Mouse (Mus musculus): ENCODE measurements around the gene Rbp7.

DNA sequence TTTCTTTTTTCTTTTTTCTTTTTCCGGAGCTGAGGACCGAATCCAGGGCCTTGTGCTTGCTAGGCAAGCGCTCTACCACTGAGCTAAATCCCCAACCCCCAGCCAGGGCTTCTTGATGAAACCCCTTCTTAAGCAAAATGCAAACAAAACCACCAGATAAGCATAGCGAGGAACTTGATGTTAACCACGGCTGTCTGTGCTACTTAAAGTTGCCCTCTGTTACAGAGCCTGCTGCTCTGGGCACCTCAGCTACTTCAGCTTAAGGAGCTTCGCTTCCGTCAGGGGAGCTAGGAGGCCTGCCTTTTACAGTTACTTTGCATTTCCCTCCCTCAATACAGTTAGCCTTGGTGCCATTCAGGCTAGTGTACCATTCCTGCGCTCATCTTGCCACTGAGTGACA is 44.1 kb upstream of the Rbp7 start:
- TF ChIP-seq CTCF (IDR thresholded peaks at IDR 0.05; ENCODE audit: extremely low read depth, insufficient read depth, low read length) (no peak), POLR2A (IDR thresholded peaks at IDR 0.05; ENCODE audit: extremely low read depth, insufficient read depth, low read length) (no peak)

All from cortical plate, adult 2 months (tissue).